Mouse (Mus musculus) liver, postnatal 0 days (tissue): ENCODE results near the gene Thnsl2.

Experiments
- CTCF ChIP-seq: sonication (generic); IDR thresholded peaks from 2 replicates; pipeline ENCODE4 v1.5.1; 2016; ENCODE audit warnings: antibody characterized with exemption, low read depth
- EP300 ChIP-seq: IDR thresholded peaks from 2 replicates; pipeline ENCODE4 v1.6.1; 2016; ENCODE audit warnings: antibody characterized with exemption, low read depth, mild to moderate bottlenecking

DNA sequence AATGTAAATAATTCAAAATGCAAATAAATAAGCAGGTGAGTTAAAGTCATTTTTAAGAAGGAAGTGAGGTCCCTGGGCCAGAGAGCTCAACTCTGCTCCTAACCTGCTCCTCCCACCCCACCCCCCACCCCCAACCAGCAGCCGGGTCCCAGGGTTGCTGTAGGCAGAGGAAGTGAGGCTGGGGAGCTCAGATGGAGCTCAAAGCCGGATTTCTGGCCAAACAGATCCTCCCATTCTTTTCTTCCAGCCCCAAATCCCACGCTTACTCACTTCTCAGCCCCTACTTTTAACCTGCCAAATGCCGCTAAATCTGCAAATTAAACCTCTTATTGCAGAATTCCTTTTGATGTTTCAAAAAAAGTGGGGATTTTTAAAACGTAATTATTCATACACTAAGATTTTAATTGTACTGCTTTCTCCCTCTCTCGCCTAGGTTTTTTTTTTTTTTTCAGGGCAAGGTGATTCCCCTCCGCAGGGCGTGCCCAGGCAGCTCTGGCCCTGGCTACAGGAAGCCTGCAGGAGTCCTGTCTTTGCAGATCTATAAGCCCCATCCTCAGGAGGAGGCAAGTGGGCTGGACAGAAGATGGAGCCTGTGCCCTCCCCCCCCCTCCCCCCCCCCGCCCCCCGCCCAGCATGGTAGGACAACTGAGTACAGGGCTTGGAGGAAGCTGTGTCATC is 24.5 kb downstream of the Thnsl2 start:
- TF ChIP-seq CTCF (no peak), EP300 (no peak)
